Mouse (Mus musculus) intestine, embryonic 16.5 days (tissue): ENCODE results near the gene Gatad2a. TPM values are rescaled to one million over a fixed set of nuclear protein-coding genes. Genes with fewer than 3 reads are reported as not detected.
"Not testable (repeated sequence)": the region's sequence is repeated elsewhere in the genome, so short reads cannot be mapped to it uniquely, and the experiment has no call there.

ENCODE experiments used
- ATAC-seq: fragments of 200-750 bp; cut with Nextera tagmentation; 2 replicates; pipeline ENCODE4 v1.8.0; 2017; ENCODE audit warnings: moderate TSS enrichment, moderate library complexity
- H3K27ac ChIP-seq: fragments of 300-500 bp; sonication (generic); 2 replicates; pipeline ENCODE4 v1.5.1; 2014; ENCODE audit warnings: mild to moderate bottlenecking, low read length
- H3K27me3 ChIP-seq: fragments of 300-500 bp; sonication (generic); replicated peaks from 2 replicates; pipeline ENCODE4 v1.6.1; 2014; ENCODE audit warnings: low read length, control low read depth, mixed read lengths; ENCODE audit not compliant: control insufficient read depth, insufficient read depth
- H3K36me3 ChIP-seq: fragments of 300-500 bp; sonication (generic); 2 replicates; pipeline ENCODE4 v1.6.1; 2014; ENCODE audit warnings: low read length, control low read depth; ENCODE audit not compliant: control insufficient read depth, insufficient read depth
- H3K4me1 ChIP-seq: fragments of 300-500 bp; sonication (generic); 2 replicates; pipeline ENCODE4 v1.6.1; 2014; ENCODE audit warnings: low read length, control low read depth, mixed read lengths; ENCODE audit not compliant: control insufficient read depth, insufficient read depth
- H3K4me2 ChIP-seq: fragments of 300-500 bp; sonication (generic); 2 replicates; pipeline ENCODE4 v1.6.1; 2014; ENCODE audit warnings: low read depth, low read length, control low read depth
- H3K4me3 ChIP-seq: fragments of 300-500 bp; sonication (generic); 2 replicates; pipeline ENCODE4 v1.5.1; 2014; ENCODE audit warnings: mild to moderate bottlenecking, low read length
- H3K9ac ChIP-seq: fragments of 300-500 bp; sonication (generic); 2 replicates; pipeline ENCODE4 v1.6.1; 2014; ENCODE audit warnings: low read depth, low read length
- H3K9me3 ChIP-seq: fragments of 300-500 bp; sonication (generic); 2 replicates; pipeline ENCODE4 v1.6.1; 2016; ENCODE audit warnings: low read length, control low read depth; ENCODE audit not compliant: control insufficient read depth
- WGBS: fragments of 180-500 bp; shearing (Covaris S2); extraction: QIAGEN DNeasy Blood & Tissue Kit; methylation state at CpG from one replicate; pipeline ENCODE4 v1.1.7; 2014; 5-methylcytosine and 5-hydroxymethylcytosine counted together
- polyA plus RNA-seq: library from polyadenylated mRNA; unstranded; fragments of >200 nt; fragmentation: Nextera tagmentation; extraction: Ambion mirVana; gene quantifications from 2 replicates; pipeline ENCODE4 v1.2.1, GENCODE M21; 2015

Gene Gatad2a
- polyA plus RNA-seq, 1 experiment from 2014 or later: 36.0 TPM

DNA sequence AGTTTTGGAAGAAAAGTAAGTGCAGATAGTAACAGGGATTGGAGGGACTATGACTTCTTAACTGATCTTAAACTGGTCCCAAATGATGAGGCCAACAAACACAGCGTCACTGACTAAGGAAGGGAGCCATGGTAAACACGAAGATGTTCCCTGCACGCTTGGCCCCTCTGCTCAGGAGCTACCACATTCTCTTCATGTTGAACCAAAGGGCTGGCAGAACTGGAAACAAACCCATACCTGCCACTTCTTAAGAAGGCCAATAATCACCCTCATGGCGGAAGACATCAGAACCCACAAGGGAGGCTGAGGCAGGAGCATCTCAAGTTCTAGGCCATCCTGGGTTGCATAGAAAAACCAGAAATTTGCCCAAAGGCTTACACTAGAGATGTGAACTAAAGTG, 3.1 kb upstream of the Gatad2a start:
- H3K4me2 ChIP-seq: no peak overlapping the region
- no peak for ATAC-seq

DNA sequence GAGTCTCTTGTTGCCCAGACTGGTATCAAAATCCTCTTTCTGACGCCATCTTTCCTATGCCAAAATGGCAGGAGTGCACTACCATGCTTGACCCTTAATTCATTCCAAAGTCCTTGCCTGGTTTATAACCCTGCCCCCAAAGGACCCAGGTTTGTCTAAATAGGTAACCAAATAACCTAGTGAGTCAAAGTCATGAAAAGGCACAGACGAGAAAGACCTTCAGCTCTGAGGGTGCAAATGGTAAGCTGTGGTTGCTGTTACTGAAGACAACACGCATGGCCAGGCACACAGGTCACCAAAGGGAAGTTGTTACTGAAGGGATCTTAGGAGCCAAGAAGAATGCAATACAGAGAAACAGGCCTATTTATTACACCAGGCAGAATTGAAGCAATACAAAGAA, 2.5 kb upstream of the Gatad2a start:
- 89% methylated on average over 3 of the region's 3 CpGs for WGBS
- Histone ChIP-seq H3K9me3 (no peaks in the 10 kb centered on the region), H3K36me3 (no peaks in the 10 kb centered on the region), H3K4me2 (no peak overlapping the region), H3K9ac (no peak overlapping the region), H3K27me3 (no peaks in the 10 kb centered on the region), H3K4me1 (peaks cover 11% of the 10 kb centered on the region), H3K27ac (no peak overlapping the region), H3K4me3 (no peak overlapping the region)
- ATAC-seq: no peak

More for the DNA sequence above, 3.1 kb upstream of the Gatad2a start:
- Histone ChIP-seq H3K4me3 (no peak overlapping the region), H3K4me1 (peaks cover 11% of the 10 kb centered on the region), H3K9ac (no peak overlapping the region), H3K27ac (no peak overlapping the region), H3K9me3 (no peaks in the 10 kb centered on the region), H3K27me3 (no peaks in the 10 kb centered on the region), H3K36me3 (no peaks in the 10 kb centered on the region)
- 96% methylated on average over 4 of the region's 4 CpGs for WGBS

- Histone ChIP-seq H3K9ac (peak overlapping the region; percentile 89), H3K36me3 (no peaks in the 10 kb centered on the region), H3K4me2 (peak overlapping the region; percentile 81), H3K9me3 (no peaks in the 10 kb centered on the region), H3K4me1 (peaks cover 8% of the 10 kb centered on the region), H3K27ac (peak overlapping the region; percentile 93), H3K4me3 (peak overlapping the region; percentile 65), H3K27me3 (no peaks in the 10 kb centered on the region)
- WGBS: 2% methylated on average over 35 of the region's 35 CpGs
- no peak for ATAC-seq
These were observed 553 bp upstream of the Gatad2a start for GRCm38 (mm10) chr8:69996589-69997285.

GRCm38 (mm10) chr8:69995422-69995775, 785 bp downstream of the Gatad2a start:
- Histone ChIP-seq H3K4me3 (peak overlapping the region; percentile 95), H3K9ac (peak overlapping the region; percentile 92), H3K36me3 (no peaks in the 10 kb centered on the region), H3K9me3 (no peaks in the 10 kb centered on the region), H3K4me2 (peak overlapping the region; percentile 66), H3K27me3 (no peaks in the 10 kb centered on the region), H3K4me1 (peaks cover 8% of the 10 kb centered on the region), H3K27ac (peak overlapping the region; percentile 94)
- no peak for ATAC-seq
- WGBS: under 1% methylated on average over 7 of the region's 7 CpGs

DNA sequence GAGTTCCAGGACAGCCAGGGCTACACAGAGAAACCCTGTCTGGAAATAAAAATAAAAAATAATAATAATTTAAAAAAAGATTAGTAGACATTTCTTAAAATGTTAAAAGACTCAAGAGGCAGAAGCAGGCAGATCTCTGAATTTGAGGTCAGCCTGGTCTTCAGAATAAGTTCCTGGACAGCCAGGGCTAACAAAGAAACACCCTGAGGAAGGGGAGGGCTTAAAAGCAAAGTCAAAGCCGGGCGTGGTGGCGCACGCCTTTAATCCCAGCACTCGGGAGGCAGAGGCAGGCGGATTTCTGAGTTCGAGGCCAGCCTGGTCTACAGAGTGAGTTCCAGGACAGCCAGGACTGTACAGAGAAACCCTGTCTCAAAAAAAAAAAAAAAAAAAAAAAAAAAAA, 7.2 kb downstream of the Gatad2a start:
- not testable (repeated sequence) for H3K36me3 ChIP-seq, ATAC-seq, H3K4me3 ChIP-seq, H3K9ac ChIP-seq, H3K4me2 ChIP-seq, H3K9me3 ChIP-seq, H3K27me3 ChIP-seq, H3K27ac ChIP-seq, H3K4me1 ChIP-seq
- 94% methylated on average over 5 of the region's 7 CpGs for WGBS

DNA sequence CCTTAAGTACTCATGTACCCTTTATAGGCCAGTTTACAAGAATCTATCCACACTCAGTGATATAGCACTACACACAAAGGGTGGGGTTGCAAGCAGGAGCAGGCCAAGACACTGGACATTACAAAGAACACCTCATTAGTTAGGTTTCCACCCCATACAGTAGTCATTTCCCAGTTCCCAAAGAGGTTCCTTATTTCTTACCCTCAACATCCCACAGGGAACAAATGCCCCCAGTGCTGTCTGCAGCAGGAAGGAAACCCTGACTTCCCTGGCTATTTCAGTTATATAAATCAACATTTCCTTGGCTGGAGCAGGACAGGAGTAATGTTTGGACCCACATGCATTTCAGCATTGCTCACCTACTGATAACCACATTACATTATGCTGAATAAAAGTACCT, 8.4 kb downstream of the Gatad2a start:
- Histone ChIP-seq H3K4me2 (no peak overlapping the region), H3K9me3 (no peaks in the 10 kb centered on the region), H3K36me3 (no peaks in the 10 kb centered on the region), H3K27me3 (no peaks in the 10 kb centered on the region), H3K27ac (no peak overlapping the region), H3K4me3 (no peak overlapping the region), H3K4me1 (no peaks in the 10 kb centered on the region), H3K9ac (no peak overlapping the region)
- ATAC-seq: no peak

GRCm38 (mm10) chr8:69984876-69985553, 11.2 kb downstream of the Gatad2a start:
- Histone ChIP-seq H3K9ac (no peak overlapping the region), H3K4me3 (no peak overlapping the region), H3K4me2 (no peak overlapping the region), H3K27ac (no peak overlapping the region), H3K36me3 (no peaks in the 10 kb centered on the region), H3K27me3 (no peaks in the 10 kb centered on the region), H3K9me3 (no peaks in the 10 kb centered on the region), H3K4me1 (no peaks in the 10 kb centered on the region)
- WGBS: 88% methylated on average over 2 of the region's 2 CpGs
- no peak for ATAC-seq

- H3K4me2 ChIP-seq: no peak overlapping the region
- no peaks in the 10 kb centered on the region for H3K9me3 ChIP-seq
- H3K4me3 ChIP-seq: no peak overlapping the region
- ATAC-seq: no peak
- WGBS: 93% methylated on average over 4 of the region's 4 CpGs
- H3K36me3 ChIP-seq: no peaks in the 10 kb centered on the region
- no peak overlapping the region for H3K9ac ChIP-seq
- H3K27me3 ChIP-seq: no peaks in the 10 kb centered on the region
- peaks cover 3% of the 10 kb centered on the region; the same call in 1 of the 2 replicates for H3K4me1 ChIP-seq
- H3K27ac ChIP-seq: no peak overlapping the region
These were observed 17.7 kb downstream of the Gatad2a start for GRCm38 (mm10) chr8:69978456-69978855.

- WGBS: 39% methylated on average over 5 of the region's 5 CpGs
- Histone ChIP-seq H3K9ac (peak overlapping the region; percentile 96), H3K4me3 (peak overlapping the region; percentile 93), H3K4me1 (peaks cover 30% of the 10 kb centered on the region), H3K36me3 (no peaks in the 10 kb centered on the region), H3K4me2 (peak overlapping the region; percentile 79), H3K27ac (peak overlapping the region; percentile 76), H3K9me3 (no peaks in the 10 kb centered on the region), H3K27me3 (no peaks in the 10 kb centered on the region)
- no peak for ATAC-seq
These were observed 21.4 kb downstream of the Gatad2a start for GRCm38 (mm10) chr8:69974806-69975205.
